Mouse (Mus musculus) adrenal gland, adult 8-10 months (tissue): ENCODE measurements around the gene Isoc2b. TPM values are rescaled to one million over a fixed set of nuclear protein-coding genes. Genes with fewer than 3 reads are reported as not detected.
A peak's percentile ranks its signal among the peaks of the same experiment; 100 is the strongest.
"Not testable (repeated sequence)": the region's sequence is repeated elsewhere in the genome, so short reads cannot be mapped to it uniquely, and the experiment has no call there.

Experiments
- DNase-seq: peaks from one replicate; pipeline ENCODE4 v3.0.0; 2022
- total RNA-seq, 4 experiments: library from RNA; stranded (reverse); gene quantifications; 2 replicates each; pipeline ENCODE4 v1.2.4; 2022

Isoc2b gene
- total RNA-seq, 4 experiments from 2014 or later: 14.0 to 28.7 (median 19.1) TPM

DNA sequence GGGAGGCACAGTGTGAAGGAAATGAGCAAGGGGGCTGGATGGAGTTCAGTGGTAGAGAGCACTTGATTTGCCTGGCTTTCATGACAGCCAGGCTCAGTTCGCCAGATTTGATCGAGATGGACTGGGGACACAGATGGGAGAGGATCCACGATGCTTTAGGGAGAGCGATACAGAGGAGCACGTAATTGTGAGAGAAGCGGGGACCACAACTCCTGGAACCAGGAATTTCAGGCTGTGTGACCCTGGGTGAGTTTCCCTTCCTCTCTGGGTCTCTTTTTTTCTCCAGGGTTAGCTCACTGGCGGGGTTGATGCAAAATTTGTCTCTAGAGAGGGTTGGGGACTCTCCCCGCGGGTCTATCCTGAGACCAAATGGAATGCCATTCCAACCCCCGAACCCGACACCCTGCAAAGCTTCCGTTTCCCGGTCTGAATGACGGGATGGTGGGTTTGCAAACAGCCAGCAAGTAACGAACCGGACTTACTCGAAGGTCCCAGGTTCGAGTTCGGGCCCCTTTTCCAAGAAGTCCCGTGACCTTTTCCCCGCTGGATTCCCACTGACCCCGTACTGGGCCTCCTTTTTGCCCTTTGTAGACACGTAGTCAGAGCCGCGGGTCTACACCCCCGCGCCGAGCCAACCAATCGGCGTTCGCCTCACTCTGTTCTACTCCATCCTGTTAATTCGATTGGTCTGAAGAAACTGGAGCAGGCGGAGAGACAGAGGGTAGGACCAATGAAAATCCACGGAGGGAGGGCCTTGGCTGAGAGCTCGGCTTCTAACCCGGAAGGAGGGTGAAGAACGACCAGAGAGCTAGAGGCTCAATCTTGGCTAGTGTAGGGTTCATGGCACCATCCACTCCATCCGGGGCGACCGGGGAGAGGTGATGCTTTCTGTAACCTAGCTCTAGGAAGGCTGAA, 4.2 kb downstream of the Isoc2b start:
- DNase-seq: peak; percentile 97

DNA sequence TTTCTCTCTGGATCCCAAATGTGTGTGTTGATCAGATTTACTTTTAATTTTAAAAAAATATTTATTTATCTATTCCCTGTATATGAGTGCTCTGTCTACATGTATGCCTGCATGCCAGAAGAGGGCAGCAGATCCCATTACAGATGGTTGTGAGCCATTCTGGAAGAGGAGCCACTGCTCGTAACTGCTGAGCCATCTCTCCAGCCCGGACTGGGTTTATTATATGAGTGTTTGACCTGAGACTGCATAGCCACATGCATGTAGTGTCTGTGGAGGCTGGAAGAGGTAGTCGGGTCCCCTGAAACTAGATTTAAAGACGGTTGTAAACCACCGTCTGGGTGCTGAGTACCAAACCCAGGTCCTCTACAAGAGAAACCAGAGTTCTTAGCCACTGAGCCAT, 5.0 kb downstream of the Isoc2b start:
- no peak for DNase-seq

DNA sequence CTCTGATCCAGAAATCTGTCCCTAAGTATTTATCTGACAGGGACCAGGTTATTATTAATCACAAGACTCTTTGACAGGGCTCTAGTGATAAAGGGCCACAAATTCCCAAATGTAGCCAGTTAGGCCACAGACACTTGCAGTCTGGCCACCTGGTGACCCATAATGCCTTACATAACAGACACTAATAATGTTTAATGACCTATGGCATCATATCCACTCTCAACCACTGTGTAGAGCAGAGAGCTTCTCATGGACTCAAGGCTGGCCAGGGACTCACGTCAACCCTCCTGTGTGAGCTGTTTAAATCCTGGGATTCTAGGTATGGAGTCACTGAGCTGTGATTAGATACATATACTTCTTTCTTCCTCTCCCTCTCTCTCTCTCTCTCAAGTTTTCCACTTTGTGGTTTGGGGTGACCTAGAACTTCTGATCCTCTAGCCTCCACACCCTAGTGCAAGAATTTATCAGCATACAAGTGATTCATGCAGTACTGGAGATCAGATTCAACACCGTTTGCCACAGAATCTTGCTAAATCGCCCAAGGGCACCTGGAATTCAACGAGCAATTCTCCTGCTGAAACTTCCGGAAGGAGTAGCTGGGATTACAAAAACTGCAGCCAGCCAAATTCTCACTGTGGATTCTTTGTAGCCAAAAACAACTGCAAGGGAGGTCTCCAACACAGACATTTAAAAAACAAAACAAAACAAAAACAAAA, 5.8 kb downstream of the Isoc2b start:
- peak; percentile 63 for DNase-seq

GRCm38 (mm10) chr7:4863541-4864080, 6.4 kb downstream of the Isoc2b start:
- no peak for DNase-seq

- DNase-seq: peak; percentile 90
These were observed 7.0 kb downstream of the Isoc2b start for GRCm38 (mm10) chr7:4863041-4863440.

GRCm38 (mm10) chr7:4860926-4861325, 9.1 kb downstream of the Isoc2b start:
- DNase-seq: not testable (repeated sequence)

DNA sequence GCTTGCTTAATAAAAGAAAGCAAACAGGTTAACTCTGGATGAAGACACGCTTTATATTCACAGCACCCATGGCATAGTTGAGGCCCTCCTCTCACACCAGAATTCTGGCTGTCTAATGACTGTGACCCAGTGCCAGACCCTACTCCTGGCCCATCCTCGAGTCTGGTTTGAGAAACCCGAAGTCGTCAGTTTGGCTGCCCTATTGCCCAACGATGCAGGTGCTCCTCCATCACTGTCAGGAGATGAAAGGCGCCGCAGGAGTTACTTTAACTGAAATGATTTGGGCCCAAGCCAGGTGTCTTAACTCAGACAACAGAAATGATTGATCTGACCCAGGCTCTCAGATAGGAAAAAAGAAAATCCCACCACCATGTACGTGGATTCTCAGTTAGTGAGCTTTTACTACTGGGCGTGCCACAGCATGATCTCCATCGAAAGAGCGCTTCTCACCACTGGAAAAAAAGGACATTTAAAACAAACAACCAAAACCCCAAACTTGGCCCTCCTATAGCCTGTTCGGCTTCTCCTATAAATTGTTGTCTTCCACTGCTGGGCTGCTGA, 10.6 kb downstream of the Isoc2b start:
- no peak for DNase-seq

DNA sequence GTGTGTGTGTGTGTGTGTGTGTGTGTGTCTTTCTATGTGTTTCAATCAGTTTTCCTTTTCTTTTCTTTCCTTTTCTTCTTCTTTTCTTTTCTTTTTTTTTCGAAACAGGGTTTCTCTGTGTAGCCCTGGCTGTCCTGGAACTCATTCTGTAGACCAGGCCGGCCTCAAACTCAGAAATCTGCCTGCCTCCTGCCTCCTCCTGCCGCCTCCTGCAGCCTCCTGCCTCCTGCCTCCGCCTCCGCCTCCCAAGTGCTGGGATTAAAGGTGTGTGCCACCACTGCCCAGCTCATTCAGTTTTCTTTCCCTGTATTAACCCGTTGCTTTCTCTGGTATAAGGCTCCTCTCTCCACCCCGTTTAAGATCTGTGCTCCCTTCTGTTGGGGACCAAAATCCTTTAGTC, 12.7 kb downstream of the Isoc2b start:
- DNase-seq: no peak

DNA sequence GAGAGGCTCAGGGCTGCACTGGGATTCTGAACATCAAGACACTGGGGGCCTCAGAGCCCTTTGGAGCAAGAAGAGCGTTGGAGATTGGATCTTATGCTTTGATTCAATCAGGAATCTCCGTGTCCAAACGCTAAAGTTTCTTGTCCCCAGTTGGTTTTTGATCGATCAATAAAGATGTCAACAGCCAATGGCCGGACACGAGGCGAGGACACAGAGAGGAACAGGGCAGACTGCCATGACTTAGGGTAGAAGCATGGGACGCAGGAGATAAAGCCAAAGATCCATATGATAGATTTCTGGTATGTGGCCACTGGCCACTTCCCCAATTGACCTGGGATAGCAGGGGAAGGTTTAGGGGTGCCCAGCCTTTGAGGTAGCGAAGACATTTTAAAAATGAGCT, 13.6 kb downstream of the Isoc2b start:
- no peak for DNase-seq

DNA sequence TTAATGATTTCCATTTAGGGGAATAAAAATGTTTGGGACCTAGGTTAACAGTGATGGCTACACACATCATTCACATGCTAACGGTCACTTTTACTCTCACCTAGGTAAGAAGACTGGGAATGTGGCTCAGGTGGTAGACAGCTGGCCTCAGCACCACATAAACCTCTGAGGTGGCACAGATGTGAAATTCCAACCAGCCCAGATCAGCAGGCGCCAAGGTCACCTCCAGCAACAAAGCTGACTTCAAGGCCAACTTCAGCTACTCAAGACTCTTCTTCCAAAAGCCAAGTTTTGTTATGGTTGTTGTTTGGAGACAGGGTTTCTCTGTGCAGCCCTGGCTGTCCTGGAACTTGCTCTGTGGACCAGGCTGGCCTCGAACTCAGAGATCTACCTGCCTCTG, 16.4 kb downstream of the Isoc2b start:
- no peak for DNase-seq

DNA sequence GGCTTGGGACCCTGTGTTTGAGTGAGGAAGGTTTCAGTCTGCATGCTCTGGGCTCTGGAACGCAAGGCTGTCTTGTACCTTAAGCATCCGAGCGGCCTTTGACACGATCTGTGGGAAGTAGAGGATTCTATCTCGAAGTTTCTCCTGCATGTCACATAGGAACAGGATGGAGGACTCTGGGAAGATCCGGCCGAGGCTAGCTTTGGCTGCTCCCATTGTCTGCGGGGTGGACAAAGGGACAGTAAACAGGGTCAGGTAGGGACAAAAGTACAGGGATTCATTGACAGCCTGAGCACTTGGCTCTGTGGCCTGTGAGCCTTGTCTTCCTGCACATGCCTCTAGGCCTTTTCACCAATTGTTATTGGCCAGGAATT, 18.8 kb downstream of the Isoc2b start:
- DNase-seq: no peak

DNA sequence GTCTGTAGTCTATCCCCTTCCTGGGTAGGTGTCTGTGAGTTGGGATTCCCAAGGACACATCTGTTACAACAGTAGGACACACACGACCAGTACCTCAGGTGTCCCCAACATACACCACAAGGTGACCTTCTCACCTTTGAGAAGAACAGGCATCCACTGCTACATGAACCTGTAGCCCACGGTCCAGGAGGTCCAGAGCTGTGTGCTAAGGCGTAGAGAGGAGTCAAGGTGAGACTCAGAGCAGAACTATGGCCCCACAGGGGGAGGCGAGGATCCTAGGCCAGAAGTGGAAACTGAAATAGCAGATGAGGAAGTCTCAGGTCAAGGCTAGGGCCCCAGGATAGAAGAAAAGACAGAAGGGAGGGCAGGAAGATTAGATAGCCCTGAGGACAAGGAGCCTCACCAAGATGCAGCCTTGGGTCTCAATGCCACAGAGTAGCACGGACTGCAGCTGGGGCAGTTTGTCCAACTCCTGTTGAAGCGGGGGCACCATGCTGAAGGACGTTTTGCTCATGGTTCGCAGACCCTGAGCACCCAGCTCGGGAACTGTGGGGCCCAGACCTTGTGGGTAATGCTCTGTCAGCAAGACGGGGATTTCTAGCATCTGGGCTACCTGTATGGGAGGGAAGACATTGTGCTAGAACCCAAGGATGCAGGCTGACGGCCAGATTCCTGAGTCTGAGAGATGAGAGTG, 19.3 kb downstream of the Isoc2b start:
- DNase-seq: no peak

- DNase-seq: no peak
These were observed 20.7 kb downstream of the Isoc2b start for GRCm38 (mm10) chr7:4849372-4849771.

DNA sequence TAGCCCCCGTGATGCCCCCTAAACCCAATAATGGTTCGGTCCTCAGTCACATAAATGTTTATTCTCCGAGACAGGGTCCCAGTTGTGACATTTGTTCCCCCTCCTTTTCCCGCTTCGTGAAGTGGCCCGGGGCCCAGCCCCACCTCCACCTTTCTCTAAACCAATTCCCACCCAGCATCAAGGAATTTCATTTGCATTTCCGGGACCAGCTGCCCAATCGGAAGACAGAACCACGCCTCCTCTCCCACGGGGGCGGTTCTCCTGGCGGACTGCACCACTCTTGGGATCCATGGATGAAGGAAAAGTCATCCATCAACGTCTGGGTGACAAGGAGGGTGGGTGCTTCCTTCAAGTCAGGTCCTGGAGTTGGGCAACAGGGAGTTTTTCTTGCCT, 25.1 kb downstream of the Isoc2b start:
- DNase-seq: peak; percentile 41

GRCm38 (mm10) chr7:4844245-4844916, 25.7 kb downstream of the Isoc2b start, which contains the start of gene Shisa7:
Gene Shisa7, minus strand, starts transcription at chr7:4844696.
- DNase-seq: no peak

DNA sequence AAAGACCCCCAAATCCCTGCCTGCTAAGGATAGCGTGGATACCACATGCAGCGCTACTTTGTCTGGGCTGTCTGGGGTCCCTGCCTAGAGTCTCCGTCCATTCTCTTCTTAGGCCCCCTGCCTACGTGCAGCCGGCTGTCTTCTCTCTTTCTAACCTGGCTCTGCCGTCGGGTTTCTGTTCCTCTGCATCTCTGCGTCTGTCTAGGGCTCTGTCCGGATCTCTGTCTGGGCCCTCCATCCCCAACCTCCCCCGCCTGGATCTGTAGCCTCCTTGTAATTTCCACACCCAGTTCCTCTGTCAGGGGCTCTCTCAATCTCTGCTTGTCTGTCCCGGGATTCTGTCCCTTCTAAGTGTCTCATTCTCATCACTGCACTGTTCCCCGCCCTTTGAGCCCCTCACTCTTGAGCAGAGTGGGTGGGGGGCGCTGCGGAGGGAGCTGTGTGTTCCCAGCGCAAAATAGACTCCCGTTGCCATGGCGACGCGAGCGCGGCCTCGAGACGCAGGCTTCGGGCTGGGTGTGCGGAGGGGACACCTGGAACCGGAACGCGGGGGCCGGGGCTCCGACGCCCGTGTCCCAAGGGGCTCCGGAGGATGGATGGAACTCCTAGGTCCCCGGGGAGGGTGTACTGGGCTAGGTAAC, 26.3 kb downstream of the Isoc2b start:
- no peak for DNase-seq

DNA sequence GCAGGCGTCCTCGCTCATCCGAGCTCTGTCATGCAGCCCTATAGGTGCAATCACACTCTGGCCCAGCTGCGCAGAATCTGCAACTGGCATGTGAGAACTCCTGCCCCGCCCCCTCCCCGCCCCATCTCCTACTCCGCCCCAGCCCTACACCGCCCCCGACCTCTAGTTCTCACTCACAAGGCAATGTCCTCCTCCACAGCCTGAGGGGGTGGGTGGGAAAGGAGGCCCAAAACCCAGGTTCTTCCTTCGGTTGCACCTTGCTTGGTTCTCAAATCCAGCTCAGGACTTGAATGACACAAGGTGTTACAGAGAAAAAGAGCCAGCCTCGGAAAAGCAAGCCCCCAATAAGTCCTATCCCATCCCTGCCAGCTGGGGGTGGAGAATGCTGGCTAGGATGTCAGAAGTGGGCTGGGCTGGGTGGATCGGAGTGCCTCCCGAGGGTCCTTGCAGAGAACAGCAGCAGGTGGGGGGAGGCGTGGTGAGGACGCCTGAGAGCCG, 27.4 kb downstream of the Isoc2b start:
- no peak for DNase-seq

DNA sequence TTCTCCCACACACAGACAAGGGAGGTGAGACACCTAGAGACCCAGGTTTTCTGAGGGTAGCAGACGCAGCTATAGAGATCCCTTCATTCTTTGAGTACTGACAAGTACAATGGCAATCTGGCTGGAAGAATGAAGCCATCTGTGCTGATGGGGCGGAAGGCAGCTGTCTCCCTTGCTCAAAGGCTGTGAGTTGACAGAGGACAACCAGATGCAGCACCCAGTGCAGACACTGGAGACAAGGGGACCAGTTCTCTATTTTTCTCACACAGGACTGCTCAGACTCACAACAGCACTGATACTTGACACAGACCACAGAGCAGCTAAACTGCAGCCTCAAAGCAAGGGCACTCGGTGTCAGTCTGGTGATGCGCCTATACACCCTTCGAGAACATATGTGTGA, 28.0 kb downstream of the Isoc2b start:
- no peak for DNase-seq

- no peak for DNase-seq
These were observed 32.4 kb downstream of the Isoc2b start for GRCm38 (mm10) chr7:4837639-4838038.

GRCm38 (mm10) chr7:4836351-4836792, 33.7 kb downstream of the Isoc2b start:
- DNase-seq: peak; percentile 49
